Mouse (Mus musculus) left cerebral cortex, postnatal 25 days (tissue): ENCODE data around the gene Klk1b24. TPM values are rescaled to one million over a fixed set of nuclear protein-coding genes. Genes with fewer than 3 reads are reported as not detected.
"Not testable (repeated sequence)": the region's sequence is repeated elsewhere in the genome, so short reads cannot be mapped to it uniquely, and the experiment has no call there.

Source experiments
- DNase-seq, 2 experiments: peaks; one replicate each; pipeline ENCODE4 v3.0.0; 2022; ENCODE audit warnings: low spot score in 2 of 2, mixed read lengths in 1 of 2
- intact Hi-C: fragments of 180-260 bp; cut with DNase I; formaldehyde crosslinking; loops from one replicate; pipeline ENCODE4 v1.15.1; 2025
- total RNA-seq, 2 experiments: library from RNA; stranded (reverse); gene quantifications; 2 replicates each; pipeline ENCODE4 v1.2.3; 2021

Klk1b24 gene
- total RNA-seq: not detected

DNA sequence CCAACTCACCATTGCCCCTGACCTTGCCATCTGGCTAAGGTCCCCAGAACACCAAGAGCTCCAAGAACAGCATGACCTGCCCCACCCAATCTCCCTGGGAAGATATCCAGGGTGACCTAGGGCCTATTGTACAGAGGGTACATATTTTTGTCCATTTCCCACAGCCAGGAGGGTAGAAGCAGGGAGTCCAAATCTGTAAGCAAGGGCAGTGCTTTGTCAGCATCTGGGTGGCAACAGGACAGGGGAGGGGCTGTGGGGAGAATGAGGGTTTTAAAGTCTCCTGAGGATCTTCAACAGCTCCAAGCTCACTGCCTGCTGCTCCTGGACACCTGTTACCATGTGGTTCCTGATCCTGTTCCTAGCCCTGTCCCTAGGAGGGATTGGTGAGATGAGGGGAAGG is at the start of gene Klk1b24:
Klk1b24 (plus strand) TSS at position 301 of the 400 bp plus-strand sequence.
- intact Hi-C loops, DNase-seq: not testable (repeated sequence)

DNA sequence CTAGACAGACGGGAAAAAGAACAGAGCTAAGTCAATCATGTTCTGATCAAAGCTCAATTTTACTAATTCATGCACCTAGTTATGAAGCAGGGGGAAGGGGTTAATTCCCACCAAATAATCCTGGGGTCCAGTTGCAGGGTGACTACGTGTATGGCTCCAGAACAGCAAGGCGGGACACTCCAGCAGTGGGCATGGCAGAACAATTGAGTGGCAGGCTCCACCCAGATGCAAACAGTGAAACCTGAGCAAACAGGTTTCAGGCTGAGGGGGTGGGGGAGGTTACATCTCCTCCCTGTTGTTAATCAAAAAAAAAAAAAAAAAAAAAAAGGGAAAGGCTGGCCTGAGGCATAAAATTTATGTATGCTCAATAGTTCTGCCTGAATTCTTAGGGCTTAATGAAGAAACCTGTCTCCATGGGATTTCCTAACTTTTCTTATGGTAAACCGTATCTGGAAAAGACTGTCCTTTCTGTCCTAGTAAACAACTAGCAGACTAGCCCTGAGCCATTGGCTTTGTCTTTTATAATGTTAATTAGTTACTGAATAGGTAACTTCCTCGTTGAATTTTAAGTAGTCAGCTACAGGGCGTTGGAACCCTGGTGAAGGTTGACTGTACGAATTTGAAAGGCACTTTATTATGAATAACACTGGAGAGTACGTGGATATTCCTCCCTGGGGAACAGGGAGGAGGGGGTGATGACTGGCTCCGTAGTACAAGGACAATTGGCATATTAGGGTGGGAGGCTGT is 8.6 kb upstream of the Klk1b24 start:
- no peak for DNase-seq
- intact Hi-C loops: no loop called here

GRCm38 (mm10) chr7:44186516-44186915 is 1.5 kb upstream of the Klk1b24 start:
- DNase-seq, intact Hi-C loops: not testable (repeated sequence)

DNA sequence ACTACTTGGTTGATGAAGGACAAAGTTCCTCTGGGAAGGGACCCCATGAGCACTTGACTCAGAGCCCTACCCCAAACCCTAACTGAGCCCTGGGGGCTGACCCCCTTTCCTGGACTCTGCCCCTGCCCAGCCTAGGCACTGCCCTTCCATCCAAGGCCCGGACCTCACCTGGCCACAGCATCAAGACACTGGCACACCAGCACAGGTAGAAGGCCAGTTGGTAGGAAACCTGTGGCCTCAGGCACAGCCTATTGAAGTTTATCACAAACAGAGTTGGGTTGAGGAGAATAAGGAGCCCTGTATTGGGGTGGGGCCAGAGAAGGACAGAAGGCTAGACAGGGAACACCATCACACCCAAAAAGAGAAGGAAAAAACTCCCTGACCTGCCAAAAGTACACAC is 5.4 kb downstream of the Klk1b24 start:
- intact Hi-C loops: not testable (repeated sequence)

GRCm38 (mm10) chr7:44197891-44198290 is 9.9 kb downstream of the Klk1b24 start, which contains the start of gene Klk1b3:
Klk1b3 (plus strand) TSS chr7:44198191.
- intact Hi-C loops: no loop called here
- DNase-seq: no peak

More for the DNA sequence above, 5.4 kb downstream of the Klk1b24 start:
- DNase-seq: not testable (repeated sequence)

GRCm38 (mm10) chr7:44207135-44207534 is 19.1 kb downstream of the Klk1b24 start, which contains the start of gene Klk1b4:
Klk1b4 (plus strand) TSS chr7:44207435.
- DNase-seq, intact Hi-C loops: not testable (repeated sequence)

GRCm38 (mm10) chr7:44208307-44208706 is 20.3 kb downstream of the Klk1b24 start:
- DNase-seq: no peak
- intact Hi-C loops: no loop called here

DNA sequence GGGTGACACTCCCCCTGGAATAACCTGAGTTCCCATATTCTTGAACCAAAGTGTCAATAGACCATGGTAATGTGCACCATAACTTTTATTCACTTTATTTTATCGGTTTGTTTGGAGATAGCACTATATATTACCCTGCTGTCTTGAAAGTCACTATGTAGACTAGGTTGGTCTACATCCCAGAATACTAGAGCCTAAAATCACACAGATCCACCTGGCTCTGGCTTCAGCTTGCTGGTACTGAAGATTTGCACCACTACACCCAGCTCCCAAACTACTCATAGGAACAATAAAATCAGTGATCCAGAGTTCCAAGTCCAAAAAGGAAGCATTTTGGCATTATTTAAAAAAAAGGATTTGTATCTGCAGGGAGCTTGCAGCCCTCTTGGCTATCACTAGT is 27.6 kb downstream of the Klk1b24 start, which contains the start of gene Klk1b5:
Klk1b5 (plus strand) TSS at position 301 of the 400 bp plus-strand sequence.
- intact Hi-C loops: no loop called here
- DNase-seq: no peak

DNA sequence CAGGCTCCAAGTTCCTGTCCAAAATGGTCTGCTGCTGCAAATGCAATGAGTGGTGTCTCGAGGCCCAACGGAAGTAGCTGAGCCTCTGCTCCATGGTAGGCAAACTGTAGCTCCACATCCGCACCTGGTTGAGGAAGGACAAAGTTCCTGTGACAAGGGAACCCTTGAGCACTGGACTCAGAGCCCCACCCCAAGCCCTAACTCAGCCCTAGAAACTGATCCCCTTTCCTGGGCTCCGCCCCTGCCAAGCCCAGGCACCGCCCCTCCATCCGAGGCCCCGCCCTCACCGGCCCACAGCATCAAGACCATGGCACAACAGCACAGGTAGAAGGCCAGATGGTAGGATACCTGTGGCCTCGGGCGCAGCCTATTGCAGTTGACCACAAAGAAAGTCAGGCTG is 33.6 kb downstream of the Klk1b24 start:
- DNase-seq, intact Hi-C loops: not testable (repeated sequence)

- DNase-seq, intact Hi-C loops: not testable (repeated sequence)
Measured at GRCm38 (mm10) chr7:44222335-44222734, 34.3 kb downstream of the Klk1b24 start.

DNA sequence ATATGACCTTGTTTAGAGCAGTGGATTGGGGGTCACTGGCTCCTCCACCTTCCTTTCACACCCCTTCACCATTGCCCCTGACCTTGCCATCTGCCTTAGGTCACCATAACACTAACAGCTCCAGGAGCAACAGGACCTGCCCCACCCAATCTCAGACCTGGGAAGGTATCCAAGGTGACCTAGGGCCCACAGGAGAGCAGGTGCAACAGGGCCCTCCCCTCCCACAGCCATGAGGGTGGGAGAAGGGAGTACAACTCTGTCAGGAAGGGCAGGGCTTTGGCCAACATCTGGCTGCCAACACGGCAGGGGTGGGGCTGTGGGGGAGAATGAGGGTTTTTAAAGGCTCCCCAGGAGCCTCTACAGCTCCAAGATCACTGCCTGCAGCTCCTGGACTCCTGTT is 37.0 kb downstream of the Klk1b24 start, which contains the start of gene Klk1:
Klk1 (plus strand) TSS at position 285 of the 400 bp plus-strand sequence.
- intact Hi-C loops: no loop called here
- DNase-seq: no peak

- DNase-seq: no peak
- intact Hi-C loops: no loop called here
Measured at GRCm38 (mm10) chr7:44235909-44236308, 47.9 kb downstream of the Klk1b24 start, which contains the start of gene Gm36864. Gm36864 (plus strand) TSS chr7:44236177.

DNA sequence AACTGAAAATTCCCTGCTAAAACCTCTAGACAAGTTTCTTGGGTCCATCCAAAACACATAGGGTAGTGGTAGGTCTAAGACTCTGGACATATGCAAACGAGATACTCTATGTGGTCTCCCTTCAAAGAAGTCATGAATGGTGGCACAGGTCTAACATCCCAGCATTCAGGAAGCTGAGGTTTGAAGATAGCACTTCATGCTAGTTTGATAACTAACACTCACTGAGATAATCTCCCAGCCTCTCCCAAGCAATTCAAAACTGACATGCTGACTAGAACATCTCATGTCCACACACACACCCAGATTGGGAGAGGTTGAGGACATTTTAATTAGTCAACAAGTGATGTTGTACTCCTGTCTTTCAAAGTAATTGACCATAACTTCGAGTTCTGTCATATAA is 51.9 kb downstream of the Klk1b24 start:
- DNase-seq: no peak
- intact Hi-C loops: loop anchor here (10.0 kb wide), 1 partner anchor 565 kb away; the partner anchor contains the start of gene Ctu1

DNA sequence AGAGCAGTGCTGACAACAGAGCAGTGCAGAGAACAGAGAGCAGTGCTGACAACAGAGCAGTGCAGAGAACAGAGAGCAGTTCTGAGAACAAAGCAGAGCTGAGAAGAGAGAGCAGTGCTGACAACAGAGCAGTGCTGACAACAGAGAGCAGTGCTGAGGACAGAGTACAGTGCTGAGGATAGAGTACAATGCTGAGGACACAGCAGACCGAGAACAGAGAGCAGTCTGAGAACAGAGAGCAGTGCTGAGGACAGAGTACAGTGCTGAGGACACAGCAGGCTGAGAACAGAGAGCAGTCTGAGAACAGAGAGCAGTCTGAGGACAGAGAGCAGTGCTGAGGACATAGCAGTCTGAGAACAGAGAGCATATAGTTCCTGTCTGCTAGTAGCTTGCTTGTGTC is 52.7 kb downstream of the Klk1b24 start:
- intact Hi-C loops: loop anchor here (10.0 kb wide), 1 partner anchor 566 kb away; the partner anchor contains the start of gene Ctu1
- DNase-seq: no peak

GRCm38 (mm10) chr7:44241163-44241562 is 53.1 kb downstream of the Klk1b24 start:
- no peak for DNase-seq
- intact Hi-C loops: loop anchor here (10.0 kb wide), 1 partner anchor 566 kb away; the partner anchor contains the start of gene Ctu1

Other genes with a start within 250 kb of the Klk1b24 start
- not detected for gene Klk1b8, start 237.6 kb upstream of the Klk1b24 start, total RNA-seq
- not detected for gene Klk1b1, start 221.5 kb upstream of the Klk1b24 start, total RNA-seq
- not detected for gene Klk1b9, start 212.2 kb upstream of the Klk1b24 start, total RNA-seq
- not detected for gene Klk1b11, start 192.4 kb upstream of the Klk1b24 start, total RNA-seq
- gene Klk1b26, start 176.1 kb upstream of the Klk1b24 start, total RNA-seq: not detected
- gene Klk1b27, start 135.9 kb upstream of the Klk1b24 start, total RNA-seq: not detected
- not detected for gene Klk1b21, start 85.9 kb upstream of the Klk1b24 start, total RNA-seq
- gene Klk1b22, start 75.6 kb upstream of the Klk1b24 start, total RNA-seq: not detected
- not detected for gene Klk1b16, start 51.5 kb upstream of the Klk1b24 start, total RNA-seq
- gene Klk1b3, start 10.0 kb downstream of the Klk1b24 start, total RNA-seq: not detected
- gene Klk1b4, start 19.2 kb downstream of the Klk1b24 start, total RNA-seq: not detected
- gene Klk1b5, start 27.7 kb downstream of the Klk1b24 start, total RNA-seq: not detected
- gene Klk1, start 37.1 kb downstream of the Klk1b24 start, total RNA-seq: not detected
- gene Gm36864, start 47.9 kb downstream of the Klk1b24 start, total RNA-seq: not detected
- gene 1700028J19Rik, start 58.5 kb downstream of the Klk1b24 start, total RNA-seq: 1 to 10 TPM; 1.1 to 1.6 TPM
- gene 2410002F23Rik, start 58.5 kb downstream of the Klk1b24 start, total RNA-seq: 10 to 100 TPM; 72.5 to 73.5 TPM
- not detected for gene Acp4, start 69.1 kb downstream of the Klk1b24 start, total RNA-seq
- gene Gm15517, start 73.2 kb downstream of the Klk1b24 start, total RNA-seq: not detected
- gene Clec11a, start 118.7 kb downstream of the Klk1b24 start, total RNA-seq: 1 to 10 TPM; 3.5 to 3.9 TPM
- 100 to 1,000 TPM; 571 to 587 TPM for gene Shank1, start 122.0 kb downstream of the Klk1b24 start, total RNA-seq
- gene Syt3, start 195.9 kb downstream of the Klk1b24 start, total RNA-seq: 10 to 100 TPM; 60.0 to 65.0 TPM
- 1 to 10 TPM; 1.9 to 2.2 TPM for gene 1700008O03Rik, start 197.6 kb downstream of the Klk1b24 start, total RNA-seq
- 100 to 1,000 TPM; 268 to 278 TPM for gene Lrrc4b, start 240.8 kb downstream of the Klk1b24 start, total RNA-seq